Mouse (Mus musculus) embryonic fibroblast, embryonic 13.5 days (primary cell): ENCODE data around the gene Arhgef3.

ENCODE experiments used
- CTCF ChIP-seq: IDR thresholded peaks from 2 replicates; pipeline ENCODE4 v1.5.1; 2011; ENCODE audit warnings: mild to moderate bottlenecking, control low read depth, low read length, moderate library complexity, borderline replicate concordance; ENCODE audit not compliant: insufficient read depth
- POLR2A ChIP-seq: IDR thresholded peaks from 2 replicates; pipeline ENCODE4 v1.6.1; 2011; ENCODE audit warnings: low read depth, mild to moderate bottlenecking, control low read depth, low read length, moderate library complexity

DNA sequence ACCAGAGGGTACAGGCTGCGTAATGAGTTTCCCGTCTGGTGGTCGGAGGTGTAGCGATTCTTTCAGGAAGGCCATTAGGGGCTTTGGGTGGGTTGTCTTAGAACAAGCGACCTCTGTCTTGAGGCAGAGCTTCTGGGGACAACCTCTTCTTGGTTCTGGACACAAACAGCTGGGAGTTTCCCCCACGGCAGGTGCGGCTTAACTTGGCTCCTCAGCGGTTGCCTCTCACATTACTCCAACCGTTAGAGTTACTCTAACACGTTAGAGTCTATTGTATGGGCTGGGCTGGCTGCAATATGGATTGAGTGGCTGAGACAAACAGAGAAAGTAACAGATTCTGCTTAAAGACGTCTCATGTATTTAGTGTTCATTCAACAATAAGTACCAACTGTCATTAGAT is 60.6 kb downstream of the Arhgef3 start:
- TF ChIP-seq POLR2A: no peak
- no peak for TF ChIP-seq CTCF
